Mouse (Mus musculus) forelimb bud, embryonic 11.5 days (tissue): Measurements from ENCODE around the gene Blm.

Experiments
- DNase-seq: peaks from one replicate; pipeline ENCODE4 v3.0.0-alpha.2; 2012; ENCODE audit warnings: low read depth, low spot score

Gene Blm

DNA sequence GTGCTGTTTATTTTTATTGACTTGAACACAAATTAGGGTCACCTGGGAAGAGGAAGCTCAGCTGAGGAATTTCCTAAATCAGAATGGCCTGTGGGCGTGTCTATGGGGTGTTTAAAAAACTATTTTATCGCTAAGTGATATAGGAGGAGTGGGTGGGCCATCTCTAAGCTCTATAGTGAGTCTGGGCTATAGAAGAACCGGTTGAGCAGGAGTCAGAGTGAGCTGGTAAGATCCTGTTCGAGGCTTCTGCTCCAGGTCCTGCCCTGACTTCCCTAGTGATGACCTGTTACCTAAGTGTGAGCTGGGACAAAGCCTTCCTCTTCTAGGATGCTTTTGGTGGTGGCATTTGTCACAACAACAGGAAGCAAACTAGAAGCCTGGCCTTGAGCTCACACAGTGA lies 94.2 kb downstream of the Blm start:
- no peak for DNase-seq

DNA sequence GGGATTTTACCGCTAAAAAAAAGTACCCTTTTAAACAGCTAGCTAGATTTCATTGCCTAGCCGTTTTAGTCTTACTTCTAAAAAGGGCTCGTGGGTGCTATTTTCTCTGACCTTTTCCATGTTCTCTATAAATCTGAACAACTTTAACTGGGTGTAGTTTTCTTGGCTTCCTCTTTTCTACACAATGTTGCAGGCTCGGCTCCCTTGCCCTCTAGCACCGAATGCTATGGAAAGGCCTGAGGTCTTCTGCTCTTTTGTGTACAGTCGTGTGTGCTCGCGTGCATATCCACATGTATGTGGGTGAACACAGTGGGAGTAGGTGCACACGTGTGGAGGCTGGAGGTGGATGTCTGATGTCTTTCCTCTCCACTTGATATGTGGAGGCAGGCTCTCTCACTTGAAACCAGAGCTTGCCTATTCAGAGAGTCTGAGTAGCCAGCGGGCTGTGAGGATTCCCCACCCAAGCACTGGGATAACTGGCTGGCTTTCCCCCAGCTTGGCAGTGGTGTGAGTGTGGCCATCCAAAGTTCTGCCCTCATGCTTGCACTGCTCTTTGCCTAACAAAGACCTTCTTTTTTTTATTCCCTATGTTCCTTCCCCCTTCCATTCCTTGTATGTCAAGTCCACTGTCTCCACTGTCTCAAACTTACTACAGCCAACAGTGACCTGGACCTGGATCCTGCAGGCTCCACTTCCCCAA lies 95.0 kb downstream of the Blm start:
- DNase-seq, result no peak

DNA sequence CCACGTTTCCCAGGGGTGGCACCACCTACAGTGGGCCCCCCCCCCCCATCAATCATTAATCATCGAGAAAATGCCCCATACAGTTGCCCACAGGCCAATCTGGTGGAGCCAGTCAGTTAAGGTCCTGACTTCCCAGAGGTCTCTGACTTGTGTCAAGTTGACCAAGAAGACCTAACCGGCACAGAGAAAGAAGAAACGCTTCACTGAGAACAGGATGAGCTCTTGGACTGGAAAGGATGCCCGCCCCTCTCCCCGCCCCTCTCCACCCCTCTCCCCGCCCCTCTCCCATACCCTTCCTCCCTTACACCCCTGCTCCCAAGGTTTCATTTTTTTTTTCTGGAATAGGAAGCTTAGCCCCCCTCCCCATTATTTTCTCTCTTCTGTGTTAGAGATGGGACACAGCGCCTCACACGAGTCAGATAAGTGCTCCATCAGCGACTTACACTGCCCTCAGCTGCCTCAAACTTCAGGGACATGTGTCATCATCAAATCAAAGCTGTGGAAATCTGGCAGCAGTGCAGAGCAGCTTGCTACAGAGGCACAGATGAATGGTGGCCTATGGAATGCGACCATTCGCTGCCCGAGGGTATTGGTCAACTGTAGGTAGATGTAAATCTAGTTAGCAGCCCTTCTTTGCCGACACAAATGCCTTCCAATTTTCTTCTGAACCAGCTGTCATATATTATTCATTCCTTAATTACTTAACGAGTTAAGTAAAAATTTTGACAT lies 95.7 kb downstream of the Blm start:
- peak; percentile 34 for DNase-seq

DNA sequence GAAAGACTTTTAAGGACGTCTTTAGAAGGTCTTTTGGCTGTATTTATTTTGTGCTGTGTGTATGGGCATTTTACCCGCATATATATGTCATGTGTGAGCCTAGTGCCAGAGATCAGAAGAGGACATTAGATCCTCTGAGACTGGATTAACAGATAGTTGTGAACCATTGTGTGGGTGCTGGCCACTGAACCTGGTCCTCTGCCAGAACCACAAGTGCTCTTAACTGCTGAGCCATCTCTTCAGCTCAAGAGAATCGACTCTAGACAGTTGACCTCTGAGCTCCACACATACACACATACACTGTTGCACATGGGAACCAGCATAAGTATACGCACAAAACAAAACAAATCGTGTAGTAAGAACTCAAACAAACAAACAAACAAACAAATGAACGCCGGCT lies 98.3 kb downstream of the Blm start:
- no peak for DNase-seq

DNA sequence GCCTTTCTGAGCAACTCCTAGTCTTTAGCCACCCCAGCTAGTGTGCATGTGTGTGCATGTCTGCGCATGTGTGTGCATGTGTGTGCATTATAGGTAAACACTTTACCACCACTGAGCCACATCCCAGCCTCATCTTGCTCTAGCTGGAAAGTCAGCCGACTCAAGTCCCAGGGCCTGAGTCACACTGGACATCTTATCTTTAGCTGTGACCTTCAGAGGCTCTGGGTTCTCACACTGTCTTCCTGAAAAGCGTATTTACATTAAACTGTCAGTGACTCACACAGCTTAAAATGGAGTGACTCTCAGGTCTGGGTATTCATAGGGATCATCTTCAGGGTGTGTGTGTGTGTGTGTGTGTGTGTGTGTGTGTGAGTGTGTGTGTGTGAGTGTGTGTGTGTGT lies 99.3 kb downstream of the Blm start:
- no peak for DNase-seq

DNA sequence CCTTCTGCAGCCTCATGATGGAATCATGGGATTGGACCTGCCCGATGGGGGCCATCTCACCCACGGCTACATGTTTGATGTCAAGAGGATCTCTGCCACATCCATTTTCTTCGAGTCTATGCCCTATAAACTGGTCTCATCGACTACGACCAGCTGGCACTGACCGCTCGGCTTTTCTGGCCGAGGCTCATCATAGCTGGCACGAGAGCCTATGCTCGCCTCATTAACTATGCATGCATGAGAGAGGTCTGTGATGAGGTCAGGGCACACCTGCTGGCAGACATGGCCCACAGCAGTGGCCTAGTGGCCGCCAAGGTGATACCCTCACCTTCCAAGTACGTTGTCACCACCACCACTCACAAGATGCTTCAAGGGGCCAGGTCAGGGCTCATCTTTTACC lies 105.3 kb downstream of the Blm start:
- DNase-seq, result no peak

DNA sequence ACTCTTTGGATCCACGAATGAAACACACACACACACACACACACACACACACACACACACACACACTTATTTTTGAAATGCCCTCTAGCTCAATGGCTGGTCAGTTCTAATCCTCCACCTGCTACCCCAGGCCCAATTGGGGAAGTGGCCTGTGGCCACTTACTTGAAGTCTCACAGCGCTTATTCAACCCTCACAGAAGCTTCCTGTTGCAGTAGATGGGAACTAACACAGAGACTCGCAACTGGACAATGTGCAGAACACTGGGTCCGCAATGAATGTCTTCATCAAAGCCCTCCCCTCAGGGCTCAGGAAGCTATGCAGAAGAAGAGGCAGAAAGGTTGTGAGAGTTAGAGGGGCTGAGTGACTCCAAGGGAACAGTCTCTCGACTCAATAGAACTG lies 107.2 kb downstream of the Blm start:
- no peak for DNase-seq

DNA sequence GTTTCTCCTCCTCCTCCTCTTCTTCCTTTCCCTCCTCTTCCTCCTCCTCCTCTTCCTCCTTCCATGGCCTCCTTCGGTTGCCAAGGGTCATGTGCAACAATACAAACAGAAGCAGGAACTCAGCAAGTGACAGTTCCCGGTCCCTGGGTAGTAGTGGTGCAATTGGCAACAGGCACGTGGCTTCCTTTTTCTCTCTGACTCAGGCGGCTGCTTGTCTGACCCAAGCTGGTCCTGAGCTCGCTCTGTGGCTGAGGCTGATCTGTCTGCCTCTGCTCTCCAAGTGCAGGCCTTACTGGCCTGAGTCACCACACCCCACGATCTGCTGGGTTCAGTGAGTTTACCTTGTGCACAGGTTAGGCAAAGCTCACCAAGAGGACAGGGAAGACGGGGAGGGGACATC lies 108.6 kb downstream of the Blm start:
- DNase-seq, result no peak

DNA sequence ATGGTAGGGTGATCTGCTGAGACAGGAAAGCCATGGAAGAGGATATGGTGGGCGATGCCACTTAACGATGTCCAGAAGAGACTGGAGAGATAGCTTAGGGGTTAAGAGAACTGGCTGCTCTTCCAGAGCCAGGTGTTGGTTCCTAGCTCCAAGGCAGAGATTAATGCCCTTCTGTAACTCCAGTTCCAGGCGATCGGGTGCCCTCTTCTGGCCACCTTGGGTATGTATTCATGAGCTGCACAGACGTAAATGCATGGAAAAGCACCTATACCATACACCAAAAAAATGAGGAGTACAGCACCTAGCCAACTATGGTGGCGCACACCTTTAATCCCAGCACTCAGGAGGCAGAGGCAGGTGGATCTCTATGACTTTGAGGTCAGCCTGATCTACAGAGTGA lies 110.2 kb downstream of the Blm start:
- DNase-seq, result no peak

DNA sequence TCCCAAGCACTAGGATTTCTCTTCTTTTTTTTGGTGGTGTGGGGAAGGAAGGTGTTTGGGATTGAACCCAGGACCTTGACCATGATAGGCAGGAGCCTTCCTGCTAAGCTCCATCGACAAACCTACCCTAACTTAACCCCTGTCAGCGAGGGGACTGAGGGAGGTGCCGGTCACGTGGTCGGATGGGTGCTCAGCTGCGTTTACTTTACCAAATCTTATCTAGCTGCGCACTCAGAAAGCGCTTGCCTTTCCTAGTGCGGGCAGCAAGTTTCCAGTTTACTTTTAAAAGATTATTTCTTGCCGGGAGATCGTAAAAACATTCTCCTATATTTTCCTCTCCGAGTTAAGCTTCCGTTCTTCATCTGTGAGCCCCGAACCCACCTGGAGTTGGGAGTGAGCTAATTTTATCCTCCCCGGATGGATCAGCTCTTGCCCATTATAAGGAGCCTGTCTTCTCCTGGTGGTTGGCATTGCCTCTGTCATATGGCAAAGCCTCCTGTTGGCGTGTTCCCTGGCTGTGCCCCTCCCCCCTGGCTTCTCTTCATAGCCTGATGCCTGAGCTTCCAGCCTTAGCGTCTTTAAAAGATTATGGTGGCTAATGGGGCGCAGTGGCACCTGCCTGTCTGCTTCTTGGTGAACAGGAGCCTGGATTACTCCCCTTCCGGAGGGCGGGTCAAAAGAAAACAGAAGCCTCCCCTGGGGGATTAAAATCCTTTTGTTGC lies 112.0 kb downstream of the Blm start:
- DNase-seq, result no peak

DNA sequence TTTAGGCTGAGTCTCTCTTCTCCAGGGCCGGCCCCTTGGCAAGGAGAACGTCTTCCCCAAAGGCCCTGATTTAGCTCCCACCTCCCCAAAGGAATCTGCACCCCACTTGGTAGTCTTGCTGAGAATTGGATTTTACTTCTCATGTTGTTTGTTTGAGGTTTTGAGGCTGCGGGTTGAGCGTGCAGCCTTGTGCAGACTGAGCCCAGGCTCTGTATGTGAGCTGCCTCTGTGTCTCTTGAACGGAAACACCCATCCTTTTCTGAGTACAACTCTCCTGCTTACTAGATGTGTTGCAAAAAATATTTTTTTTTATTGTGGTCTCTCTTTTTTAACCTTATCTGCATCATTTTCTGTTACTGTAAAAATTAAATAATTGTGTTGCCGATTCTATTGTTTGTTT lies 113.3 kb downstream of the Blm start:
- no peak for DNase-seq

DNA sequence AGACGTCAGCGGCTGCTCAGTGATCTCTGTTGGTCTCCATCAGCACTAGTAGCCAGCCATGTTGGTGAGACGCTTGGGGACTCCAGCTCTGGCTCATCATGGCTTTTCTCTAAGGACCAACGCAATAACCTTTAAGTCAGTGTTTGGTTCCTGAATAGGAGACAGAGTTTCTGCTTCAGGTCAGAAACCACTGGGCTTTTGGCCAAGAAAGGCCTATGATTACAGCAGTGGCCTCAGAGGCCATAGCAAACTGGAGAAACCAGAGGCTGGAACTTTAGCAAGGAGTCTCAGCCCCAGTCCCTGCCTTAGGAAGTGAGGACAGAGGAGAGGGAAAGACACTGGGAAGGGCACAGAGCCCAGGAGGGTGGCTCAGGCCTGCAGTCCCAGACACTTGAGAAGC lies 114.3 kb downstream of the Blm start:
- no peak for DNase-seq

DNA sequence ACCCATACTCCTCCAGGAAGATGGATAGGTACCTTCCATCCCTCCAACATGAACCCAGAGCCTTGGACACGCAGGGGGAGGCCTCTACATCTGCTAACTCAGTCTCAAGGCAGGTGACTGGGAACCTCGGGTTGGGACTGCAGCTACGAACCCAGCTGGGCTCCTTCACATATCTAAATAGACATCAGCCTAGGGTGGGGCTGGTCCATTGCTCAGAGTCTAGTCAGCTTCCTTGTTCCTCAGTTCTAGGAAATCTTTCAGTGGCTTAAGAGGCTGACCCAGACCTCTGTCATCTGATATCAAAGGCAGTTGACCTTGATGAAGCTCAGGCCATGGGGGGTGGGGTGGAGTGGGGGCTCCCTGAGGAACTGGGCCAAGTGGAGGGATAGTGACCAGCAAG lies 115.6 kb downstream of the Blm start:
- DNase-seq, result no peak

DNA sequence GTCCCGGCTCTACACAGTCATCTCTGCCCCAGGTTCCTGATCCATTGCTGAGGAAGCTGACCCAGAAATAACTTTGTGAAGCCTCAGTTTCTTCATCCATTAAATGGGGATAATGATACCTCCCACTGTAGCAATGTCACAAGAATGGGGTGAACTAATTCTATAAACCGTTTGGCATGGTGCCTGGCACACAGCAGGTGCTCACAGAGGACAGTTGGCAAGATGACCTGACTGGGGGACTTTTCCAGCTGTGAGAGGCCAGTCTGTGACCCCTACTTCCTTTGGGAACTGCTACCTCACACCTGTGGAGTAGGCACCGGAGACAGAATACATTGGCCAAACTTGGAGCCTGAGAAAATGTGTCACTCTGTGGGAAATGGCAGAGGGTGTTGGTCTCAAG lies 116.9 kb downstream of the Blm start:
- DNase-seq, result no peak

DNA sequence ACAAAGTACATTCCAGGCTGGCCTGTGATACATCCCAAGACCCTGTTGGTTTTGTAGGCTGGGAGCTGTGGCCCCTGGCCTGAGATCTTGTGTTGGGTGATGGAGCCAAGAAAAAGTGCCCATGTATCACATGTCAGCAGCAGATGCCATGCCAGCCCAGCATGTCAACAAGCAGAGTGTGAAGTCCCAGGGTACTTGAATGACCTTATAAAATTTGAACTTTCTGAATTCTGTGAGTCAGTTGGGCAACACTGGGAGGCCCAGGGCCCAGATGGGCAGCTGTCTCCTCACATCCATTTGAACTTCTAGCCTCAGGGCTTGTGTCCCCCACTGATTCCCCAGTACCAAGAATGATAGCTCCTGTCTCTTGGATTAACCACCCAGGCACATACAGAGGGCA lies 117.3 kb downstream of the Blm start:
- no peak for DNase-seq

DNA sequence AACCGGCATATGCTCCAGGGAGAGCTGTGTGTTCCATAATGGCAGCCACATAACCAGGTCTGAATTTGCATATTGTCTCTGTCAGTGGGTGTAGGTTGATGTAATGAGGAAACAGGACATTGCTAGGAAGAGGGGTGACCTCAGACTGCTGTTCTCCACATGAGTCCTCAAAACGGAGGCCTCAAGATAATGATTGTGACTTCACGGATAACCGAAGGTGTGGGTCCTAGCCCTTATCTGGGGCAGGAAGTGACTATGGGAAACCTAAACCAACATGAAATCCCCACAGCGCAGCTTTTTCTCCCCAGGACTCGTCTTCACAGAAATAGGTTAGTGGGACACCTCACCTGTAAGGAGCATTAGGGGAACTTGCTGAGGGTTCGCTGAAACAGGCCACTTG lies 118.0 kb downstream of the Blm start:
- no peak for DNase-seq

DNA sequence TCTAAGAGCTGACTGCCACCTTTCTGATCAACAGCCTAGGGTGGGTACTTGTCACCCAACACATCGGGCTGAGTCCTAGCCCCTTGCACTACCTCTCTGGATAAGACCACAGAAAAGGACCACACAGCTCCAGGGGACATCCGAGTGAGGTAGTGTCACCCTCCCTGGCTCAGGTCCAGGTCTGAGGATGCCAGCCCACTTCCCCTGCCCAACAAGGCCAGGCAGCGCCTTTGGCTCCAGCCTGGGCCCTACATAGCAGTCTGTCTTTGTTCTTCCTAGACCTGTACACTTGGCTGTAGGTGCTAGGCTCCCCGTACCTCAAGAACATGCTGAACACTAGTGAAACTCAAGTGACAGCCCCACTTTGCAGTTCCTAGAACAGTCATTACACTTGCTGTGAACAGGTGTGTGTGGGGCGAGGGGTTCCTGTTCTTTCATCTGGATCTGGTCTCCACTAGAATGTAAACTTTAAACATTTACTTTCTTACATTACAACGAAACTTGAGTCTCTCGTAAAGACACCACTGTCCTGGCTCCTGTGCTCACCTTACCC lies 120.5 kb downstream of the Blm start:
- DNase-seq, result no peak

DNA sequence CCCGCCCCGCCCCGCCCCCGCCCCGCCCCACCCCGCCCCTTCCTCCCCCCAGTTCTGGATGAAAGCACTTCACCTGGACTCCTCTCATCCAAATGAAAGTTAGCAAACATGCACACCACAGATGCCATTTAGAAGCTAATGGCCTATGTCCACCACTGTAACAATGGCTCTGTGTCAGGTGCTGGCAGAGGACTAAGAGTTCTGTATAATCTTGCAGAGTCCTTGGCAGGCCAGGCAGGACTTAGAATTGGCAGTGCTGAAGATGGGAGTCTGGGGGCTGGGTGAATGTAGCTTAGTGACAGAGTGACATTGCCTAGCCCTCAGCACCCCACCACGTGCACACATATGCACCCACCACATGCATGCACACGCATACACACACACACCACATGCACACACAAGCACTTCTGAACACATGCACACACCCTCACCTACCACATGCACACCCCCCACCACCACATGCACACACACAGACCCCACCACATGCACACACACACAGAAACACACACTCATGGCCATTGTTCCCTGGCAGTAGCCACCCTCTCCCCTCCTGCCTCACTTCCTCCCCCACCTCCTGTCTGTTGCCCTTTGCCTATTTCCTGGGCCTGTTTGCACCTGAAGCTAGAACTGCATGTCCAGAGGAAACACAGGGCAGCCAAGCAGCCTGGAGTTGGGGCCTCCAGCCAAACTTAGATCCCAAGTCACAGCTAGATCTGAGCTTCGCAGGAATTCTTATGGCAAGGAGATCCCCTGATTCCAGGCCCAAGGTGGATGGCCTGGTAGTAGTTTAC lies 121.2 kb downstream of the Blm start:
- no peak for DNase-seq

DNA sequence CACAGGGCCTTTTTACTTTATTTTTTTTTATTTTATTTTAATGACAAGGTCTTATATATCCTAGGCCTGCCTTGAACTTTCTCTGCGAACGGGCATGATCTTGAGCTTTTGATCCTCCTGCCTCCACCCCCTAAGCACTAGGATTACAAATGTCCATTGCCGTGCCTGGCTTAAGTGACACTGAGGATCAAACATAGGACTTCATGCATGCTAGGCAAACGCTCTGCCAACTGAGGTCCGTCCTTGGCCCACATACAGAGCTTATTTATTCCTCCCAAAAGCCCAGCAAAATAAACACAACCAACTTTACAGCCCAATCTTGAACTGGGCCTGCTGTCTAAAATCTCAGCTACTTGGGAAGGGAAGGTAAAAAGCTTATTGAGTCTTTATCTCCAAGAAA lies 122.1 kb downstream of the Blm start:
- no peak for DNase-seq

DNA sequence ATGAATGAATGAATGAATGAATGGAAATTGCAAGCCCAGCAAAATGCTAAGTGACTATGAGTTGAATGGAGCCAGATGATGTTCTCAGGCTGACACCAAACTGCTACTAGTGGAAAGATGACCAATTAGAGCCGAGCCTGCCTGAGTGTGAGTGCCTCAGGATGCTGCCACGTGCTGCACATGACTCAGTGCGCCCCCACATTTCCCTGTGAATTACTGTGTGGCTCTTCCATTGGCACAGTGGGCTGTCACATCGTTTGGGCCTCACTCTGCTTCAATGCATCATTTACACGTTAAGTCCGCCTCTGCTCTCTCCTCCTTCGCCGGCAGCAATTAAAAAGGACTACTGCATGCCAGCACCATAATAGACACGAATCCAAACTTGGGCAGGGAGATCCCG lies 122.6 kb downstream of the Blm start:
- no peak for DNase-seq

DNA sequence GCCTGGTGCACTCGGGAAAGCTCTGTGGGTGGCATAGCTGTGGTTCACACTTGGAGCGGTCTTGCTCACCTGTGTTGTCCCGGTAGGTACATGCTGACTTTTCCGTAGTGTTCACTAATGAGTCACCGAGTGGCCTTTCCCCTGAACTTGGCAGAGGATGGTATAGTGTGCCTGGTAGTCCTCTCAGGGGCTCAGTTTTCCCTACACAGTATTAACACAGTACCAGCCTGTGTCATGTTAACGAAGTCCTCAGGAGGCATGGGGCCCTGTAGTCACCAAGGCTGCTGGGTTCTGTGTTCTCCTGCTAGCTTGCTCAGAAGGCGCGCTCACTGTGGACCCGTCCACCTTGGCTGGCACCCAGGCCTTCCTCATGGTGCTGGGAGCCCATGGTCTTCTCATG lies 124.5 kb downstream of the Blm start:
- DNase-seq, result no peak

DNA sequence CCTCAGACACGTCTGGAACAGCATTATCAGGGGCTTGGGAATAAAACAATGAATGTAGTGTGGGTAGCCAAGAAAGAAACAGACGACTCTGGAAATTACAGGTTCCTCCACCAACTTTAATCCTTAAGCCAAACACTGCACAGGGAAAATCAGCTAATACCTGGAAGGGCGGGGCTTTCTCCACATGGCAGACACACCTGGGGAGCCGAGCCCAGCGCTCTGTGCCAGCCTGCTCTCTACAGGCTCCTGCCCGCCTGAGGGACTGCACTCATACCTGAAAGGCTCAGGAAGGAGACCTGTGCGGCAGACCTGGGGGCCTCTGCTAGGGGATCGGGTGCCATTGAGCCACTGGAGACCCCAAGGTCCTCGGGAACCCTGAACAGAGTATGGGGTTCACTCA lies 127.2 kb downstream of the Blm start:
- no peak for DNase-seq
